Mouse (Mus musculus): ENCODE data around the gene Gapvd1. TPM values are rescaled to one million over a fixed set of nuclear protein-coding genes. Genes with fewer than 3 reads are reported as not detected.
"Not testable (repeated sequence)": the region's sequence is repeated elsewhere in the genome, so short reads cannot be mapped to it uniquely, and the experiment has no call there.

Gapvd1 gene
- polyA plus RNA-seq, 1 experiment from 2014 or later: 80.1 TPM

GRCm38 (mm10) chr2:34762174-34762573 lies 7.1 kb upstream of the Gapvd1 start:
- Histone ChIP-seq H3K27ac (ENCODE audit: low read depth) (no peak overlapping the region), H3K4me2 (ENCODE audit: low read length) (no peak overlapping the region), H3K4me3 (ENCODE audit: low read depth, low read length) (no peak overlapping the region), H3K9me3 (ENCODE audit: control insufficient read depth, low read length) (no peaks in the 10 kb centered on the region), H3K27me3 (replicated peaks; ENCODE audit: control insufficient read depth, insufficient read depth, low read length) (no peaks in the 10 kb centered on the region), H3K36me3 (ENCODE audit: control insufficient read depth, insufficient read depth, low read length) (no peaks in the 10 kb centered on the region), H3K9ac (ENCODE audit: low read length) (no peak overlapping the region), H3K4me1 (replicated peaks; ENCODE audit: control insufficient read depth, insufficient read depth, low read length) (no peaks in the 10 kb centered on the region)
- WGBS: 78% methylated on average over 2 of the region's 2 CpGs
- DNase-seq (ENCODE audit: low spot score) (no peak), ATAC-seq (replicated peaks; ENCODE audit: low FRiP score, low TSS enrichment, low read depth) (no peak)

DNA sequence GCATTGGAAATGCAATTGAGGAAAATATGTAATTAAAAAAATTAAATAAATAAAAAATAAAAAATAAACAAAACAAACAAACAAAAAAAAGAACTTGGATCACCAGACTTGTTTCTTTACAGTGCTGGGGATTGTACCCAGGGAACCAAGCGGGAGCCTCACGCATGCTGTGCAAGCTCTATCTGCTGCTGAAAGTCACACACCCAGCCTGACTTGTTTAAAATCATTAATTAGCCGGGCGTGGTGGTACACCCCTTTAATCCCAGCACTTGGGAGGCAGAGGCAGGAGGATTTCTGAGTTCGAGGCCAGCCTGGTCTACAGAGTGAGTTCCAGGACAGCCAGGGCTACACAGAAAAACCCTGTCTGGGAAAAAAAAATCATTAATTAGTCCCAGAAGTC lies 6.2 kb upstream of the Gapvd1 start:
- not testable (repeated sequence) for H3K36me3 ChIP-seq (ENCODE audit: control insufficient read depth, insufficient read depth, low read length); H3K9me3 ChIP-seq (ENCODE audit: control insufficient read depth, low read length); ATAC-seq (replicated peaks; ENCODE audit: low FRiP score, low TSS enrichment, low read depth); H3K4me1 ChIP-seq (replicated peaks; ENCODE audit: control insufficient read depth, insufficient read depth, low read length); DNase-seq (ENCODE audit: low spot score); H3K9ac ChIP-seq (ENCODE audit: low read length); H3K4me3 ChIP-seq (ENCODE audit: low read depth, low read length); H3K27me3 ChIP-seq (replicated peaks; ENCODE audit: control insufficient read depth, insufficient read depth, low read length); H3K4me2 ChIP-seq (ENCODE audit: low read length); H3K27ac ChIP-seq (ENCODE audit: low read depth)
- WGBS: 91% methylated on average over 5 of the region's 5 CpGs

- H3K9me3 ChIP-seq (ENCODE audit: control insufficient read depth, low read length): no peaks in the 10 kb centered on the region
- no peak overlapping the region for H3K9ac ChIP-seq (ENCODE audit: low read length)
- no peaks in the 10 kb centered on the region for H3K27me3 ChIP-seq (replicated peaks; ENCODE audit: control insufficient read depth, insufficient read depth, low read length)
- 0 out of 2 replicates have a peak, but pooled peaks cover 6% of the 10 kb centered on the region for H3K4me1 ChIP-seq (replicated peaks; ENCODE audit: control insufficient read depth, insufficient read depth, low read length)
- 73% methylated on average over 1 of the region's 1 CpGs for WGBS
- H3K27ac ChIP-seq (ENCODE audit: low read depth): no peak overlapping the region
- no peaks in the 10 kb centered on the region for H3K36me3 ChIP-seq (ENCODE audit: control insufficient read depth, insufficient read depth, low read length)
- no peak overlapping the region for H3K4me3 ChIP-seq (ENCODE audit: low read depth, low read length)
- ATAC-seq (replicated peaks; ENCODE audit: low FRiP score, low TSS enrichment, low read depth): no peak
- DNase-seq (ENCODE audit: low spot score): no peak
- H3K4me2 ChIP-seq (ENCODE audit: low read length): no peak overlapping the region
Observed at GRCm38 (mm10) chr2:34757341-34757740, 2.3 kb upstream of the Gapvd1 start.

DNA sequence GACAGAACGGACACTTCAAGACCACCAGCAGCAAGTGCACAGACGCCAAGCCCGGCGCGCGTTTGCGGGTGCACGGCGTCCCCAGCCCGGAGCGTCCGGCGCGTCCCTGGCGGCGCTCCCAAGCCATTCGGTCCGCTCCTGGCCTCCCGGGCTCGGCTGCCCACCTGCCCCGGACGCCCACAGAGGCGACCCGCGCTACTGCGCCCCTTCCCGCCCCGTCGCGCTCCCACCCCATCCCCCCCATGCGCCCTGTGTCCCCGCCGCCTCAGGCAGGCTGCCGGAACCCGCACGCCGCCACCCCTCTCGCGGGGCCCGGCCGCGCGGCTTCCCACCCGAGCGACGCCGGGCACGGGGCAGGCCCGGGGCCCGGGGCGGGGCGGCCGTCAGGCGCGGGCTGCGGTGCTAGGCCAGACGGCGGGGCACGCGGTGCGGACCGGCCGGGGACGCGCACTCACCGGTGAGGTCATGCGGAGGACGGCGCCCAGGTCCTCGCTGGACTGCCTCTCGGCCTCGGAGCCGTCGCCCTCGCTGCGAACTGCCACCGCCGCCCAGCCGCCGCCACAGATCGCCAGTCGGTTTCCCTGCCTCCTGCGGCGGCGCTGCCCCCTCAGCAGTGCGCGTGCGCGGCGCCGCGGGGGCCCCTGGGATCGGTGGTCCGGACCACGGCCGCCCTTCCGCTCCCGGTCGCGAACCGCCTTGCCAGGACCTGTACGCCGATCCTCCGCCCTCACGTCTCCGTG lies 1.1 kb downstream of the Gapvd1 start:
- Histone ChIP-seq H3K27ac (ENCODE audit: low read depth) (peak overlapping the region; percentile 89), H3K36me3 (ENCODE audit: control insufficient read depth, insufficient read depth, low read length) (no peaks in the 10 kb centered on the region), H3K27me3 (replicated peaks; ENCODE audit: control insufficient read depth, insufficient read depth, low read length) (no peaks in the 10 kb centered on the region), H3K9me3 (ENCODE audit: control insufficient read depth, low read length) (no peaks in the 10 kb centered on the region), H3K9ac (ENCODE audit: low read length) (peak overlapping the region; percentile 95), H3K4me1 (replicated peaks; ENCODE audit: control insufficient read depth, insufficient read depth, low read length) (0 out of 2 replicates have a peak, but pooled peaks cover 8% of the 10 kb centered on the region), H3K4me3 (ENCODE audit: low read depth, low read length) (peak overlapping the region; percentile 62), H3K4me2 (ENCODE audit: low read length) (peak overlapping the region; percentile 80)
- DNase-seq (ENCODE audit: low spot score) (peak; percentile 94), ATAC-seq (replicated peaks; ENCODE audit: low FRiP score, low TSS enrichment, low read depth) (peak; percentile 92)
- WGBS: under 1% methylated on average over 94 of the region's 106 CpGs

- 88% methylated on average over 2 of the region's 2 CpGs for WGBS
- no peak for DNase-seq (ENCODE audit: low spot score)
Observed at GRCm38 (mm10) chr2:34750245-34750644, 4.8 kb downstream of the Gapvd1 start.

GRCm38 (mm10) chr2:34748479-34748878 lies 6.6 kb downstream of the Gapvd1 start:
- WGBS: 82% methylated on average over 4 of the region's 4 CpGs
- Histone ChIP-seq H3K4me3 (ENCODE audit: low read depth, low read length) (no peak overlapping the region), H3K9me3 (ENCODE audit: control insufficient read depth, low read length) (no peaks in the 10 kb centered on the region), H3K27me3 (replicated peaks; ENCODE audit: control insufficient read depth, insufficient read depth, low read length) (no peaks in the 10 kb centered on the region), H3K4me1 (replicated peaks; ENCODE audit: control insufficient read depth, insufficient read depth, low read length) (0 out of 2 replicates have a peak, but pooled peaks cover 6% of the 10 kb centered on the region), H3K36me3 (ENCODE audit: control insufficient read depth, insufficient read depth, low read length) (no peaks in the 10 kb centered on the region), H3K27ac (ENCODE audit: low read depth) (no peak overlapping the region), H3K9ac (ENCODE audit: low read length) (no peak overlapping the region), H3K4me2 (ENCODE audit: low read length) (no peak overlapping the region)
- DNase-seq (ENCODE audit: low spot score): no peak
- no peak for ATAC-seq (replicated peaks; ENCODE audit: low FRiP score, low TSS enrichment, low read depth)

More at GRCm38 (mm10) chr2:34750245-34750644, 4.8 kb downstream of the Gapvd1 start:
- H3K4me1 ChIP-seq (replicated peaks; ENCODE audit: control insufficient read depth, insufficient read depth, low read length): 0 out of 2 replicates have a peak, but pooled peaks cover 8% of the 10 kb centered on the region
- H3K4me2 ChIP-seq (ENCODE audit: low read length): no peak overlapping the region
- no peaks in the 10 kb centered on the region for H3K9me3 ChIP-seq (ENCODE audit: control insufficient read depth, low read length)
- no peak overlapping the region for H3K9ac ChIP-seq (ENCODE audit: low read length)
- no peaks in the 10 kb centered on the region for H3K27me3 ChIP-seq (replicated peaks; ENCODE audit: control insufficient read depth, insufficient read depth, low read length)
- H3K27ac ChIP-seq (ENCODE audit: low read depth): no peak overlapping the region
- ATAC-seq (replicated peaks; ENCODE audit: low FRiP score, low TSS enrichment, low read depth): no peak
- no peaks in the 10 kb centered on the region for H3K36me3 ChIP-seq (ENCODE audit: control insufficient read depth, insufficient read depth, low read length)
- no peak overlapping the region for H3K4me3 ChIP-seq (ENCODE audit: low read depth, low read length)

- no peak overlapping the region for H3K4me2 ChIP-seq (ENCODE audit: low read length)
- no peak overlapping the region for H3K4me3 ChIP-seq (ENCODE audit: low read depth, low read length)
- no peaks in the 10 kb centered on the region for H3K27me3 ChIP-seq (replicated peaks; ENCODE audit: control insufficient read depth, insufficient read depth, low read length)
- no peaks in the 10 kb centered on the region for H3K9me3 ChIP-seq (ENCODE audit: control insufficient read depth, low read length)
- no peak overlapping the region for H3K27ac ChIP-seq (ENCODE audit: low read depth)
- WGBS: 94% methylated on average over 2 of the region's 2 CpGs
- no peaks in the 10 kb centered on the region for H3K4me1 ChIP-seq (replicated peaks; ENCODE audit: control insufficient read depth, insufficient read depth, low read length)
- H3K9ac ChIP-seq (ENCODE audit: low read length): no peak overlapping the region
- ATAC-seq (replicated peaks; ENCODE audit: low FRiP score, low TSS enrichment, low read depth) (no peak), DNase-seq (ENCODE audit: low spot score) (no peak)
- no peaks in the 10 kb centered on the region for H3K36me3 ChIP-seq (ENCODE audit: control insufficient read depth, insufficient read depth, low read length)
Observed at GRCm38 (mm10) chr2:34745673-34746072, 9.4 kb downstream of the Gapvd1 start.

DNA sequence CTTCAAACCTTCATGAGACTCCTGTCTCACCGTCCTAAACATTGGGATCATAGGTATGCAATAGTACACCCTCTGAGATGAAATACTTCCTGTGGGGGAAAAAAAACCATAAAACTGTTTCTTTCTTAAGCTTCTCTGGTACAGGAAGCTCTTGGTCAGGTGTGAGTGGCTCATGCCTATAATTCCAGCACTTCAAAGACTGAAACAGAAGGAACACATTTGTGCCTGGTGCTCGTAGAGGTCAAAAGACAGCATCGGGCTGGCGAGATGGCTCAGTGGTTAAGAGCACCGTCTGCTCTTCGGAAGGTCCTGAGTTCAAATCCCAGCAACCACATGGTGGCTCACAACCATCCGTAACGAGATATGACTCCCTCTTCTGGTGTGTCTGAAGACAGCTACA lies 10.6 kb downstream of the Gapvd1 start:
- H3K4me1 ChIP-seq (replicated peaks; ENCODE audit: control insufficient read depth, insufficient read depth, low read length): no peaks in the 10 kb centered on the region
- H3K4me3 ChIP-seq (ENCODE audit: low read depth, low read length): no peak overlapping the region
- no peak for ATAC-seq (replicated peaks; ENCODE audit: low FRiP score, low TSS enrichment, low read depth)
- H3K9me3 ChIP-seq (ENCODE audit: control insufficient read depth, low read length): no peaks in the 10 kb centered on the region
- H3K9ac ChIP-seq (ENCODE audit: low read length): no peak overlapping the region
- H3K27ac ChIP-seq (ENCODE audit: low read depth): no peak overlapping the region
- no peaks in the 10 kb centered on the region for H3K27me3 ChIP-seq (replicated peaks; ENCODE audit: control insufficient read depth, insufficient read depth, low read length)
- WGBS: 93% methylated on average over 8 of the region's 8 CpGs
- DNase-seq (ENCODE audit: low spot score): no peak
- no peak overlapping the region for H3K4me2 ChIP-seq (ENCODE audit: low read length)
- no peaks in the 10 kb centered on the region for H3K36me3 ChIP-seq (ENCODE audit: control insufficient read depth, insufficient read depth, low read length)

DNA sequence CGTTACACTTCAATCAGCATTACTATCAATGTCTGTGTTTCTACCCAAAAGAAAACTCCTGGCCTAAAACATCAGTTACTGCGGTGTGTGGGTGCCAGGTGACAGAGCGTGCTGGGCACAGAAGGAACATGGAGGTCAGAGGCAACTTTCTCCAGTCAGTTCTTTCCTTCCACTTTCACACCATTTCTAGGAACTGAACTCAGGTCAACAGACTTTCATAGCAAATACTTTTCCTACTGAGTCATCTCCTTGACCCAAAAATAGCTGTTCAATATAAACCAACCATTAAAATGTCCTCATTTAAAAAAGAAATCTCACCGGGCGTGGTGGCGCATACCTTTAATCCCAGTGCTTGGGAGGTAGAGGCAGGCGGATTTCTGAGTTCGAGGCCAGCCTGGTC lies 12.4 kb downstream of the Gapvd1 start:
- no peak overlapping the region for H3K4me2 ChIP-seq (ENCODE audit: low read length)
- ATAC-seq (replicated peaks; ENCODE audit: low FRiP score, low TSS enrichment, low read depth): no peak
- WGBS: 92% methylated on average over 8 of the region's 8 CpGs
- H3K4me3 ChIP-seq (ENCODE audit: low read depth, low read length): no peak overlapping the region
- no peaks in the 10 kb centered on the region for H3K9me3 ChIP-seq (ENCODE audit: control insufficient read depth, low read length)
- no peak for DNase-seq (ENCODE audit: low spot score)
- 0 out of 2 replicates have a peak, but pooled peaks cover 4% of the 10 kb centered on the region for H3K36me3 ChIP-seq (ENCODE audit: control insufficient read depth, insufficient read depth, low read length)
- no peak overlapping the region for H3K27ac ChIP-seq (ENCODE audit: low read depth)
- no peak overlapping the region for H3K9ac ChIP-seq (ENCODE audit: low read length)
- H3K4me1 ChIP-seq (replicated peaks; ENCODE audit: control insufficient read depth, insufficient read depth, low read length): no peaks in the 10 kb centered on the region
- no peaks in the 10 kb centered on the region for H3K27me3 ChIP-seq (replicated peaks; ENCODE audit: control insufficient read depth, insufficient read depth, low read length)

All from intestine, embryonic 14.5 days (tissue).